Mouse (Mus musculus) cerebellum, adult 2 months (tissue): ENCODE results near the gene Gprc5c.

Experiments used
- CTCF ChIP-seq: fragments of 200-500 bp; IDR thresholded peaks from 2 replicates; pipeline ENCODE4 v1.5.1; 2011; ENCODE audit warnings: low read depth, mild to moderate bottlenecking, control low read depth, low read length, moderate library complexity, borderline replicate concordance; ENCODE audit not compliant: insufficient read depth
- POLR2A ChIP-seq: fragments of 200-500 bp; IDR thresholded peaks from 2 replicates; pipeline ENCODE4 v1.6.1; 2011; ENCODE audit warnings: low read length, control low read depth, borderline replicate concordance; ENCODE audit not compliant: insufficient read depth

DNA sequence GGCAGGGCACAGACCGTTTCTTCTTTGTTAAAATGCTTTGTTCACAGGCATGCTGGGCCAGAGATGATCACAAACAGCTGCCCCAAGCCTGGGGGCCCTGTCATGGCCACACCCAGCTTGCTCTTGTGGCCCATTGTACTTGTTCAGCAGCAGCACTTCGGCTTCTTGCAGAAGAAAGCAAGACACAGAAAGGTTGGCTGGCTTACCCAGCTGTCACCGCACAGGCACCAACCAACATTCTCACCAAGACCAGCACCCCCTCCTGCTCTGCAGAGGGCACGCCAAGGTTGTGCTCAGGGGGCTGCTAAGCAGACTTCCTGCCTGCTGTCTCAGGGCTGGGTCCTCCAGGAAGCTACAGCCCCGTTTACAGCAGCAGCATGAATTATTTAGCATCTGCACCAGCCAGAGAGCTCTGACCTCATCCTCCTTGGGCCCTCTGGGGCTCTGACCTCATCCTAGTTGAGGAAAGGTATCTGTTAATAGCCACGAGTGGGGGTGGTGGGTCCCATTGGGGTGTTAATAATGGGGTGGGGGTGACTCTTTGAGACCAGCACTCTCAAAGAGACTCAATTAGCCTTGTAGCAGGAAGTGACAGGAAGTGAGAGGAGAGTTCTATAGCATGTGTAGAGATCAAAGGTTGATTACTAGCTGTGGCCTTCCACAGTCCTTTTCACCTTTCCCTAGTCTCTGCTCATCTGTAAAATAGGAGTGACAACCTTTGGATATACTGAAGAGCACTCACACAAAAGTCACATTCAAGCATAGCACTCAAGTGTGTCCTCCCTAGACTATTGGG is 22.3 kb downstream of the Gprc5c start:
- TF ChIP-seq CTCF (no peak), POLR2A (no peak)
